Mouse (Mus musculus) heart, adult 2 months (tissue): ENCODE measurements around the gene 4930518I15Rik.

Source experiments
- CTCF ChIP-seq: fragments of 200-600 bp; IDR thresholded peaks from 2 replicates; pipeline ENCODE4 v1.8.1; 2022; ENCODE audit warnings: antibody characterized with exemption, mild to moderate bottlenecking, moderate library complexity
- POLR2A ChIP-seq: fragments of 200-500 bp; IDR thresholded peaks from 2 replicates; pipeline ENCODE4 v1.6.1; 2011; ENCODE audit warnings: mild to moderate bottlenecking, low read depth, low read length, control low read depth; ENCODE audit not compliant: insufficient read depth

DNA sequence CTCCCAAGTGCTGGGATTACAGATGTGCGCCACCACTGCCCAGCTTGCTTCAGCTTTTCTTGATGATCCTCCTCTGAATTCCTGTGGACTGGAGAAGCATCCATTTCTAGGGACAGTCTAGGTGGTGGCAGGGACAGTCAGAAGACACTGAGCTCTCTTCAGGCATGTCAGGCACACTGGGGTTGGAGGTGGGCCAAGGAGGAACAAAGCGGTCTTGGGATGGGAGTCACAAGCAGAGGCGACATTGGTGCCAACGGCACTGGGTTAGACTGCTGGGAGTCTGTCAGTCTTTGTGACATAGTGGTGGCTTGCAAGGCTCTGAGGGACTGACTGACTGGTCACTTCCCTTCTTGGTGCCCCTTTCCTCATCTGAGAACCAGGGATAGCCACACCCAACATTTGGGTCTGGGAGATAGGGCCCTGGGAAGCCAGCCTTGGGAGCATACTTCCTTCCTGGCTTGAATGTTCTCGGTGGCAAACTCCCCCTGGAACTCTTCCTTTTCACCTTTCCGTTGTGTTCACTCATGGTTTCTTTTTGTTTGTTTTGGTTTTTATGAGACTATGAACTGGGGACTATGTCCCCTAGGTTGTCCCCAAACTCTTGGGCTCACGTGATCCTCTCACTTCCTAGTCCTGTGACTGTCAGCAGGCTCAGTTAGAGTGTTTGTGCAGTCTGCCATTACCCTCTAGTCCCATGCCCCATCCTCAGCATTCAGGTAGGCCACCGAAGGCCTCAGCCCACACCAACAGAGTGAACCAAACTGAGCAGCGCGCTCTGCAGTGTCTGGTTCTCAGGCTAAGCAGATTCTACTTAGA lies 26.9 kb upstream of the 4930518I15Rik start:
- TF ChIP-seq CTCF, result no peak
- TF ChIP-seq POLR2A, result no peak
